In genomic region chr2:34628903-34629540, GRCm38 (mm10) we compare ENCODE assay signal across 13 mouse cellular contexts.
DNase-seq lines count a peak whose midpoint lies in the region; ATAC-seq lines count a peak whose summit lies in the region.
"Had no signal": no experiment of that assay in that cellular context is flagged by ENCODE, and none has a peak within 500 bp of the region (broad histone marks: within the 10 kb centered on the region; RNA-seq: fewer than 3 reads in every experiment).

No protein-coding gene starts in this region.

- H3K4me3 ChIP-seq in kidney, embryonic 15.5 days (replicated peaks): no peak overlapping the region
- H3K4me3 ChIP-seq in intestine, embryonic 16.5 days (ENCODE audit: low read length): no peak overlapping the region
- H3K4me3 ChIP-seq: heart, embryonic 15.5 days; midbrain, embryonic 13.5 days; neural tube, embryonic 13.5 days had no signal

- peak overlapping the region; percentile 43 for H3K27ac ChIP-seq in kidney, embryonic 15.5 days
- H3K27ac ChIP-seq in intestine, embryonic 16.5 days (ENCODE audit: low read length): peak overlapping the region; percentile 83
- H3K27ac ChIP-seq: heart, embryonic 15.5 days; midbrain, embryonic 13.5 days; neural tube, embryonic 13.5 days had no signal

- H3K9ac ChIP-seq in kidney, embryonic 15.5 days: no peak overlapping the region
- H3K9ac ChIP-seq in intestine, embryonic 16.5 days (ENCODE audit: low read depth, low read length): 0 out of 2 replicates have a peak overlapping the region, but pooled peaks have one; percentile 16
- H3K9ac ChIP-seq: heart, embryonic 15.5 days; midbrain, embryonic 13.5 days; neural tube, embryonic 13.5 days had no signal

- 70% methylated on average over 4 of the region's 4 CpGs for WGBS in kidney, embryonic 15.5 days
- 58% methylated on average over 4 of the region's 4 CpGs for WGBS in intestine, embryonic 16.5 days

- DNase-seq in kidney, postnatal 4 days: no peak
- DNase-seq in 3134 (ENCODE audit: extremely low read depth, insufficient read length, low spot score): peak; percentile 58
- DNase-seq in 416B (ENCODE audit: low read depth): peak; percentile 89
- DNase-seq in left cerebral cortex, adult 9 months (ENCODE audit: low spot score in 2 of 2): no peak
- no peak for DNase-seq in layer of hippocampus, postnatal 36 days
- DNase-seq: cerebellum, postnatal 36 days; kidney, postnatal 36 days; right cerebral cortex, postnatal 14 days had no signal

- no peak for ATAC-seq in kidney, embryonic 15.5 days (replicated peaks; ENCODE audit: low FRiP score)
- ATAC-seq in intestine, embryonic 16.5 days: 0 out of 2 replicates have a peak, but pooled peaks have one; percentile 19
- ATAC-seq: midbrain, embryonic 13.5 days had no signal

- peaks cover 12% of the 10 kb centered on the region for H3K36me3 ChIP-seq in kidney, embryonic 15.5 days
- no peaks in the 10 kb centered on the region for H3K36me3 ChIP-seq in intestine, embryonic 16.5 days (ENCODE audit: control insufficient read depth, insufficient read depth, low read length)

- H3K9me3 ChIP-seq in kidney, embryonic 15.5 days (replicated peaks): no peaks in the 10 kb centered on the region
- no peaks in the 10 kb centered on the region for H3K9me3 ChIP-seq in intestine, embryonic 16.5 days (ENCODE audit: control insufficient read depth, low read length)
- H3K9me3 ChIP-seq: heart, embryonic 15.5 days; midbrain, embryonic 13.5 days; neural tube, embryonic 13.5 days had no signal

- no peak overlapping the region for H3K4me2 ChIP-seq in kidney, embryonic 15.5 days
- H3K4me2 ChIP-seq in intestine, embryonic 16.5 days (ENCODE audit: low read depth, low read length): no peak overlapping the region
- H3K4me2 ChIP-seq: heart, embryonic 15.5 days; midbrain, embryonic 13.5 days; neural tube, embryonic 13.5 days had no signal

- no peaks in the 10 kb centered on the region for H3K27me3 ChIP-seq in kidney, embryonic 15.5 days
- no peaks in the 10 kb centered on the region for H3K27me3 ChIP-seq in intestine, embryonic 16.5 days (replicated peaks; ENCODE audit: control insufficient read depth, insufficient read depth, low read length)
- H3K27me3 ChIP-seq: heart, embryonic 15.5 days; midbrain, embryonic 13.5 days; neural tube, embryonic 13.5 days had no signal

- peaks cover 39% of the 10 kb centered on the region for H3K4me1 ChIP-seq in kidney, embryonic 15.5 days
- H3K4me1 ChIP-seq in intestine, embryonic 16.5 days (ENCODE audit: control insufficient read depth, insufficient read depth, low read length): peaks cover 21% of the 10 kb centered on the region

Comparison
In these comparisons a context has a peak if more than half of its experiments do, and no peak if none do; other contexts are left out.
1. DNase-seq: peak in 3134 (single experiment) and 416B (single experiment); none in kidney, postnatal 4 days (0 of 2), left cerebral cortex, adult 9 months (0 of 2) and layer of hippocampus, postnatal 36 days (0 of 2).